Mouse (Mus musculus) CH12.LX (cell line): ENCODE data around the gene Arvcf. TPM values are rescaled to one million over a fixed set of nuclear protein-coding genes. Genes with fewer than 3 reads are reported as not detected.

Experiments
- DNase-seq: peaks from one replicate; pipeline ENCODE4 v3.0.0-alpha.2; 2013; ENCODE audit errors: extremely low read depth
- H3K27ac ChIP-seq: 2 replicates; pipeline ENCODE4 v1.5.1; 2012; ENCODE audit warnings: low read depth, mild to moderate bottlenecking, control low read depth, moderate library complexity; ENCODE audit not compliant: insufficient read depth
- H3K27me3 ChIP-seq: replicated peaks from 2 replicates; pipeline ENCODE3; 2012; ENCODE audit warnings: inconsistent platforms
- H3K36me3 ChIP-seq, 2 experiments: replicated peaks in 1 of 2; 2 replicates each; pipeline versions ENCODE3 to v1.6.1; 2012; ENCODE audit warnings: inconsistent platforms in 1 of 2, low read length in 1 of 2, mild to moderate bottlenecking in 1 of 2, mixed read lengths in 1 of 2, moderate library complexity in 1 of 2; ENCODE audit not compliant: control insufficient read depth in 1 of 2, insufficient read depth in 1 of 2
- H3K4me1 ChIP-seq, 2 experiments: 2 replicates each; pipeline ENCODE4 v1.6.1; 2012; ENCODE audit warnings: inconsistent platforms in 1 of 2, moderate library complexity in 1 of 2; ENCODE audit not compliant: insufficient read depth in 2 of 2, control insufficient read depth in 1 of 2
- H3K4me2 ChIP-seq: 2 replicates; pipeline ENCODE4 v1.6.1; 2012; ENCODE audit warnings: low read depth, mild to moderate bottlenecking, control low read depth; ENCODE audit not compliant: poor library complexity, insufficient read depth, severe bottlenecking
- H3K4me3 ChIP-seq, 3 experiments: fragments of 150-350 bp in 1 of 3; sonication (generic) in 1 of 3; replicated peaks in 1 of 3; 2 replicates each; pipeline versions ENCODE3 to v1.5.1; 2011 to 2012; ENCODE audit warnings: low read depth in 2 of 3, low read length in 2 of 3, mild to moderate bottlenecking in 2 of 3, moderate library complexity in 2 of 3, control low read depth in 1 of 3, improper control_type of control experiment in 1 of 3, inconsistent platforms in 1 of 3, mixed read lengths in 1 of 3; ENCODE audit not compliant: poor library complexity in 1 of 3
- H3K79me2 ChIP-seq: replicated peaks from 2 replicates; pipeline ENCODE4 v1.6.1; 2012; ENCODE audit warnings: mild to moderate bottlenecking, moderate library complexity; ENCODE audit not compliant: control insufficient read depth, poor library complexity, insufficient read depth, severe bottlenecking; ENCODE audit errors: extremely low read depth
- H3K9ac ChIP-seq: 2 replicates; pipeline ENCODE4 v1.6.1; 2012; ENCODE audit warnings: low read depth, mild to moderate bottlenecking, control low read depth, moderate library complexity; ENCODE audit not compliant: insufficient read depth
- H3K9me3 ChIP-seq: replicated peaks from 2 replicates; pipeline ENCODE3; 2012; ENCODE audit warnings: low read length, inconsistent platforms, mixed read lengths
- BHLHE40 ChIP-seq: IDR thresholded peaks from 2 replicates; pipeline ENCODE4 v1.6.1; 2011; ENCODE audit warnings: mild to moderate bottlenecking, low read depth, low read length, improper control_type of control experiment
- CHD1 ChIP-seq: IDR thresholded peaks from 2 replicates; pipeline ENCODE4 v1.6.1; 2012; ENCODE audit warnings: low read depth, low read length, improper control_type of control experiment, inconsistent platforms
- CHD2 ChIP-seq: IDR thresholded peaks from 2 replicates; pipeline ENCODE4 v1.6.1; 2011; ENCODE audit warnings: low read length, improper control_type of control experiment
- ELF1 ChIP-seq: IDR thresholded peaks from 2 replicates; pipeline ENCODE4 v1.6.1; 2014; ENCODE audit warnings: low read depth, mild to moderate bottlenecking, inconsistent platforms, low read length, improper control_type of control experiment
- ETS1 ChIP-seq: conservative IDR thresholded peaks from 2 replicates; pipeline ENCODE4 v1.6.1; 2012; ENCODE audit warnings: low read depth, mild to moderate bottlenecking, inconsistent platforms, low read length, improper control_type of control experiment, moderate library complexity
- GABPA ChIP-seq: IDR thresholded peaks from 2 replicates; pipeline ENCODE4 v1.6.1; 2012; ENCODE audit warnings: low read depth, low read length, improper control_type of control experiment, inconsistent platforms; ENCODE audit not compliant: insufficient replicate concordance
- HCFC1 ChIP-seq: IDR thresholded peaks from 2 replicates; pipeline ENCODE4 v1.6.1; 2012; ENCODE audit warnings: low read depth, mild to moderate bottlenecking, inconsistent platforms, low read length, improper control_type of control experiment
- IRF4 ChIP-seq: IDR thresholded peaks from 2 replicates; pipeline ENCODE4 v1.6.1; 2014; ENCODE audit warnings: low read depth, mild to moderate bottlenecking, inconsistent platforms, low read length, improper control_type of control experiment
- JUN ChIP-seq: IDR thresholded peaks from 2 replicates; pipeline ENCODE4 v1.6.1; 2011; ENCODE audit warnings: low read depth, mild to moderate bottlenecking, low read length, improper control_type of control experiment, moderate library complexity; ENCODE audit not compliant: insufficient read depth
- MAX ChIP-seq: IDR thresholded peaks from 2 replicates; pipeline ENCODE4 v1.6.1; 2011; ENCODE audit warnings: low read length, improper control_type of control experiment
- MEF2A ChIP-seq: IDR thresholded peaks from 2 replicates; pipeline ENCODE4 v1.6.1; 2014; ENCODE audit warnings: low read depth, mild to moderate bottlenecking, inconsistent platforms, low read length, improper control_type of control experiment, borderline replicate concordance
- NELFE ChIP-seq: IDR thresholded peaks from 2 replicates; pipeline ENCODE4 v1.6.1; 2011; ENCODE audit warnings: low read depth, low read length, improper control_type of control experiment
- NRF1 ChIP-seq: IDR thresholded peaks from 2 replicates; pipeline ENCODE4 v1.6.1; 2014; ENCODE audit warnings: low read depth, mild to moderate bottlenecking, inconsistent platforms, low read length, improper control_type of control experiment, moderate library complexity
- POLR2A ChIP-seq: IDR thresholded peaks from 2 replicates; pipeline ENCODE4 v1.6.1; 2011; ENCODE audit warnings: low read depth, mild to moderate bottlenecking, improper control_type of control experiment, low read length
- POLR2AphosphoS2 ChIP-seq: IDR thresholded peaks from 2 replicates; pipeline ENCODE4 v1.6.1; 2011; ENCODE audit warnings: low read depth, low read length, improper control_type of control experiment
- RCOR1 ChIP-seq: conservative IDR thresholded peaks from 2 replicates; pipeline ENCODE4 v1.6.1; 2012; ENCODE audit warnings: low read depth, mild to moderate bottlenecking, inconsistent platforms, low read length, improper control_type of control experiment
- SIN3A ChIP-seq: IDR thresholded peaks from 2 replicates; pipeline ENCODE4 v1.6.1; 2012; ENCODE audit warnings: low read length, improper control_type of control experiment, inconsistent platforms
- SMC3 ChIP-seq: IDR thresholded peaks from 2 replicates; pipeline ENCODE4 v1.6.1; 2011; ENCODE audit warnings: low read depth, low read length, improper control_type of control experiment
- TCF12 ChIP-seq: IDR thresholded peaks from 2 replicates; pipeline ENCODE4 v1.6.1; 2014; ENCODE audit warnings: low read depth, mild to moderate bottlenecking, inconsistent platforms, low read length, improper control_type of control experiment
- USF1 ChIP-seq: IDR thresholded peaks from 2 replicates; pipeline ENCODE4 v1.6.1; 2014; ENCODE audit warnings: low read depth, mild to moderate bottlenecking, inconsistent platforms, low read length, improper control_type of control experiment
- ZC3H11A ChIP-seq: IDR thresholded peaks from 2 replicates; pipeline ENCODE4 v1.6.1; 2012; ENCODE audit warnings: low read depth, mild to moderate bottlenecking, inconsistent platforms, low read length, improper control_type of control experiment
- ZKSCAN1 ChIP-seq: IDR thresholded peaks from 2 replicates; pipeline ENCODE4 v1.6.1; 2012; ENCODE audit warnings: low read depth, inconsistent platforms, low read length, improper control_type of control experiment, borderline replicate concordance
- ZMIZ1 ChIP-seq: IDR thresholded peaks from 2 replicates; pipeline ENCODE4 v1.6.1; 2012; ENCODE audit warnings: low read depth, mild to moderate bottlenecking, inconsistent platforms, low read length, improper control_type of control experiment
- ZNF384 ChIP-seq: IDR thresholded peaks from 2 replicates; pipeline ENCODE4 v1.6.1; 2012; ENCODE audit warnings: low read depth, low read length, improper control_type of control experiment, inconsistent platforms
- dilution Hi-C: fragments of 300-500 bp; cut with MboI; formaldehyde crosslinking; loops from 2 replicates; pipeline ENCODE4 v1.14.3; 2020; ENCODE audit warnings: low sequenced_read_pairs; ENCODE audit not compliant: extremely low pct_unique_long_range_greater_than_20kb, extremely low pct_ligation_motif_present
- in situ Hi-C: fragments of 300-500 bp; cut with MboI; formaldehyde crosslinking; loops from 3 replicates; pipeline ENCODE4 v1.14.3; 2019; ENCODE audit warnings: low sequenced_read_pairs, low pct_ligation_motif_present, low pct_unique_long_range_greater_than_20kb, mixed read lengths
- polyA plus RNA-seq: library from polyadenylated mRNA; unstranded; fragments of >175 nt; gene quantifications from 2 replicates; pipeline ENCODE4 v1.2.1, GENCODE M21; 2012; ENCODE audit warnings: low read depth; ENCODE audit not compliant: insufficient read length
- total RNA-seq, 2 experiments: library from RNA; depleted of rRNA; stranded (reverse); fragments of 300-350 nt in 1 of 2; fragments of >200 nt in 1 of 2; gene quantifications; 2 replicates each; pipeline ENCODE4 v1.2.3; 2012 to 2014

Arvcf gene
- total and polyA plus RNA-seq, 3 experiments, result 1.1 to 7.5 (median 3.9) TPM

DNA sequence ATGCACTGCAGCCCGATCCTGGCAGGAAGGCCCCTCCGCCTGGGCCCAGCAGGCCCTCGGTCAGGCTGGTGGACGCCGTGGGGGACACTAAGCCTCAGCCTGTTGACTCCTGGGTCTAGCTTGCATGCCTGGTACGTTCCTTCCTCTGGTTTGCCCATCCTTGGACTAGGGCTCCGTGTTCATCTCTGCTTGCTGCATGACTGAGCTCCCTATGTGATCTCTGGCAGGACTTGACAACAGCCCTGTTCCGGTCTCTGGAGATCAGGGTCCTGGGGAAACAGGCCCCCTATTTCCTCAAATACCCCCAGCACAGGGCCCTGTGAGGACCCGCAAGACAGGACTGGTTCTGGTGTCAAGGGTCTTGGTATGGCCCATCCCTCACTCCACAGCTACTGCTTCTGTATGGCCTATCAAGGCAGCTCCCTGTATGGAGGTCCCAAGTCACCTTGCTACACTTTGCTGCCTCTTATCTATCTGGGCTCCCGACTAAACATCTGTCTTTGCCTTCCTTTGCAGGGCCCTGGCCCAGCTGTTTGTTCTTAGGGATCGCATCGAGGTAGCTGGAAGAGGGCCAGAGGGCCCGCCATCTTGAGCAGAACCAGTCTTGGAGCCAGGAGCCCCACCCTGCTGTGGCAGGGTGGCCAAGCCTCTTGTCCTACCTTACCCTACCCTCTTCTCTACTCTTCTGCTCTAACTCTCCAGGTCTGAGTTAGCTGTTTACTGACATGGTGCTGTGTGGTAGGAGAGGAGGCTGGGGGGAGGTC lies 57.3 kb downstream of the Arvcf start:
- Histone ChIP-seq H3K4me3 (no peak overlapping the region), H3K4me2 (no peak overlapping the region), H3K9me3 (no peaks in the 10 kb centered on the region), H3K36me3 (peaks cover 22 to 65% of the 10 kb centered on the region in 2 experiments), H3K9ac (no peak overlapping the region), H3K4me1 (no peaks in the 10 kb centered on the region), H3K27me3 (no peaks in the 10 kb centered on the region), H3K79me2 (no peaks in the 10 kb centered on the region), H3K27ac (no peak overlapping the region)
- in situ Hi-C loops (no loop called here), dilution Hi-C loops (no loop called here)
- no peak for DNase-seq
- TF ChIP-seq CHD1 (no peak), NRF1 (no peak), TCF12 (no peak), NELFE (no peak), ZNF384 (no peak), POLR2A (0 out of 2 replicates have a peak, but pooled peaks have one; percentile 16), ETS1 (no peak), USF1 (no peak), IRF4 (no peak)

GRCm38 (mm10) chr16:18405876-18406275 lies 57.9 kb downstream of the Arvcf start:
- TF ChIP-seq CHD1, result no peak
- TF ChIP-seq POLR2A, result no peak
- TF ChIP-seq POLR2AphosphoS2, result peak; percentile 19; the same call in 1 of the 2 replicates
- no peak overlapping the region for H3K4me3 ChIP-seq
- H3K36me3 ChIP-seq, result peaks cover 28 to 71% of the 10 kb centered on the region in 2 experiments
- no peaks in the 10 kb centered on the region for H3K9me3 ChIP-seq
- no peak overlapping the region for H3K4me2 ChIP-seq
- H3K27me3 ChIP-seq, result no peaks in the 10 kb centered on the region
- H3K27ac ChIP-seq, result no peak overlapping the region
- dilution Hi-C loops, result no loop called here
- DNase-seq, result no peak
- H3K79me2 ChIP-seq, result no peaks in the 10 kb centered on the region
- in situ Hi-C loops, result no loop called here
- no peaks in the 10 kb centered on the region for H3K4me1 ChIP-seq
- H3K9ac ChIP-seq, result no peak overlapping the region

GRCm38 (mm10) chr16:18406293-18406692 lies 58.3 kb downstream of the Arvcf start:
- no peaks in the 10 kb centered on the region for H3K79me2 ChIP-seq
- no peak overlapping the region for H3K27ac ChIP-seq
- no peak overlapping the region for H3K4me2 ChIP-seq
- no peak overlapping the region for H3K4me3 ChIP-seq
- H3K36me3 ChIP-seq, result peaks cover 33 to 75% of the 10 kb centered on the region in 2 experiments
- peak; percentile 55 for DNase-seq
- H3K9ac ChIP-seq, result no peak overlapping the region
- no peaks in the 10 kb centered on the region for H3K9me3 ChIP-seq
- dilution Hi-C loops (no loop called here), in situ Hi-C loops (no loop called here)
- H3K4me1 ChIP-seq, result no peaks in the 10 kb centered on the region
- H3K27me3 ChIP-seq, result no peaks in the 10 kb centered on the region
- TF ChIP-seq SIN3A (no peak), POLR2AphosphoS2 (no peak; the same call in 1 of the 2 replicates), CHD1 (no peak), ELF1 (no peak), ZMIZ1 (no peak), MAX (no peak), BHLHE40 (no peak), JUN (no peak), HCFC1 (no peak), ZKSCAN1 (no peak), IRF4 (peak; percentile 50; the same call in 1 of the 2 replicates), RCOR1 (no peak), SMC3 (peak; percentile 95), NELFE (peak; percentile 81; the same call in 1 of the 2 replicates), MEF2A (peak; percentile 53; the same call in 1 of the 2 replicates), CHD2 (no peak), ZC3H11A (no peak), TCF12 (no peak), GABPA (no peak)
